Mouse (Mus musculus) forebrain, embryonic 15.5 days (tissue): ENCODE measurements at regions not wholly inside any gene's neighbourhood (a gene's known extent, or its start where the extent isn't known, plus 50 kb on each side); places are given as distances from the start of the nearest gene placed in this dataset.
A peak's percentile ranks its signal among the peaks of the same experiment; 100 is the strongest.

Experiments used
- ATAC-seq: fragments of 200-750 bp; cut with Nextera tagmentation; replicated peaks from 2 replicates; pipeline ENCODE4 v1.8.0; 2017; ENCODE audit warnings: mild to moderate bottlenecking, moderate TSS enrichment, moderate library complexity
- H3K27ac ChIP-seq: fragments of 300-500 bp; sonication (generic); replicated peaks from 2 replicates; pipeline ENCODE4 v1.5.1; 2015; ENCODE audit warnings: mild to moderate bottlenecking, inconsistent platforms
- H3K27me3 ChIP-seq: fragments of 300-500 bp; sonication (generic); 2 replicates; pipeline ENCODE4 v1.6.1; 2015; ENCODE audit warnings: inconsistent platforms
- H3K36me3 ChIP-seq: fragments of 300-500 bp; sonication (generic); 2 replicates; pipeline ENCODE4 v1.6.1; 2015; ENCODE audit warnings: mild to moderate bottlenecking, inconsistent platforms
- H3K4me1 ChIP-seq: fragments of 300-500 bp; sonication (generic); 2 replicates; pipeline ENCODE4 v1.6.1; 2015; ENCODE audit warnings: inconsistent platforms
- H3K4me2 ChIP-seq: fragments of 300-500 bp; sonication (generic); replicated peaks from 2 replicates; pipeline ENCODE4 v1.6.1; 2015; ENCODE audit warnings: mild to moderate bottlenecking, inconsistent platforms
- H3K4me3 ChIP-seq: fragments of 300-500 bp; sonication (generic); 2 replicates; pipeline ENCODE4 v1.5.1; 2015; ENCODE audit warnings: mild to moderate bottlenecking, inconsistent platforms
- H3K9ac ChIP-seq: fragments of 300-500 bp; sonication (generic); replicated peaks from 2 replicates; pipeline ENCODE4 v1.6.1; 2015; ENCODE audit warnings: mild to moderate bottlenecking, inconsistent platforms
- H3K9me3 ChIP-seq: fragments of 300-500 bp; sonication (generic); 2 replicates; pipeline ENCODE4 v1.6.1; 2016; ENCODE audit warnings: inconsistent platforms
- WGBS: fragments of 180-500 bp; shearing (Covaris S2); methylation state at CpG from one replicate; pipeline ENCODE4 v1.1.7; 2015; ENCODE audit warnings: mixed read lengths; 5-methylcytosine and 5-hydroxymethylcytosine counted together

DNA sequence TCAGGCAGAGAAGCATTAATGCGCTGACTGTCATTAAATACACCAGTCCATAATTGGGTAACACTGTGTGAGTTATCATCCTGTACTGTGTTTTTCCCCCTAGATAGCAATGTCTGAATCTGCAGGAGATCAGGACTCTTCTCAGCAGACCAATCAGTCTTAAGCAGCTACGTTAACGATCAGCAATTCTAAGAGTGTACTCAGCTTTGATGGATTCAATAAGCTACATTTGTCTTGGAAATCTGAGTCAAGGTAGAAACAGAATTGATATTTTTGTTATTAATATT is 442.8 kb upstream of the Nr2f1 start:
- H3K36me3 ChIP-seq: no peaks in the 10 kb centered on the region
- 15% methylated on average over 3 of the region's 3 CpGs for WGBS
- H3K4me1 ChIP-seq: peaks cover 13% of the 10 kb centered on the region
- ATAC-seq: peak; percentile 49
- H3K4me3 ChIP-seq: no peak overlapping the region
- H3K27ac ChIP-seq: 0 out of 2 replicates have a peak overlapping the region, but pooled peaks have one; percentile 43
- no peaks in the 10 kb centered on the region for H3K9me3 ChIP-seq
- no peak overlapping the region for H3K4me2 ChIP-seq
- H3K9ac ChIP-seq: no peak overlapping the region
- no peaks in the 10 kb centered on the region for H3K27me3 ChIP-seq

DNA sequence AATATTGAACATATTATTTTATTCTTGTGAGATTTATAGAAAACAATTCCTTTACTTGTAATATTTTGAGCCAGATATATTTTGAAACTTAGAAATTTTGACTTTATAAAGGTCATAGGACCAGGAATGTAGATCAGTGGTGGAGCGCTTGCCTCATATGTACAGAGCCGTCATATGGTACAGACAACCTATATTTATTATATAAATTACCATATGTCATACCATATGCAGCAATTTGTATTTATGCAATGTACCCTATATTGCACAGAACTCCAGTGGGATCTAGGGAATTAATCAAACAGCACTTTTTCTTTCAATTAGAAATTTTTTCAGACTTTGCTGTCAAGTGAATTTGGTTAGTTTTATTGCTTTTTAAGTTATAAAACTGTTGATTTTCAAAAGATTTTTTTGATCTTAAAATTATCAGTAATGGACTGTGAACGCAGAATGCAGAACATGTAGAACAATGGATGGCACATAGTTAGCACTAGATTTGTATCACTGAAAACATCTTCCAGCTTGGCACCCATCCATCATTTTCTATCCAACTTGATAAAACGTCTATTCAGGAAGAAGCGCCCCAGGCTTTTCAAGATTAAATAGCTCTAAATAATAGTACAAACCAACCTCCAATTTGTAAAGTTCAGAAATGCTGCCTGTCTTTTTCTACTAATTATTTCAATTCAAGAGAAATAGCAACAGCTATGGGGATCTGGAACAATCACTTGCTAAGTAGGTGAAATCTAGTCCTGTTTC is 442.3 kb upstream of the Nr2f1 start:
- no peak overlapping the region for H3K9ac ChIP-seq
- H3K4me3 ChIP-seq: no peak overlapping the region
- no peak overlapping the region for H3K4me2 ChIP-seq
- H3K4me1 ChIP-seq: peaks cover 13% of the 10 kb centered on the region
- WGBS: 31% methylated on average over 5 of the region's 5 CpGs
- H3K27ac ChIP-seq: 0 out of 2 replicates have a peak overlapping the region, but pooled peaks have one; percentile 43
- H3K36me3 ChIP-seq: no peaks in the 10 kb centered on the region
- no peaks in the 10 kb centered on the region for H3K27me3 ChIP-seq
- no peaks in the 10 kb centered on the region for H3K9me3 ChIP-seq
- ATAC-seq: peak; percentile 69

DNA sequence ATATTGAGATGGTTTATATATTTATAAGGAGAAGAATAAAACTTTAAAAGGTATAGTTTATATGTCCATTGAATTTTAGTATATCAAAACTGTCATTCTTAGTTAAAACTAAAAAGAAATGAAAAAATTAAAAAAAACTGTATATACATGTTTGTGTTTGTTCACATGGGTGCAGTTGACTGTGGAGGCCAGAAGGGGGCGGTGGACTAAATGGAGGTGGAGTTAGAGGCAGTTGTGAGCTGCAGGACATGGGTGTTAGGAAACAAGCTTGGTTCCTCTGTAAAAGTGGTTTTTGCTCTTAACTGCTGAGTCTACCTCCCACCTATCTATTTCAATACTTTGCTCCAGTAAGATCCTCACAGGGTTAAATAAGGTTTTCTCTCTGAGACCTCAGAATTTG is 440.8 kb upstream of the Nr2f1 start:
- Histone ChIP-seq H3K36me3 (no peaks in the 10 kb centered on the region), H3K9me3 (no peaks in the 10 kb centered on the region), H3K4me1 (peaks cover 13% of the 10 kb centered on the region), H3K27me3 (no peaks in the 10 kb centered on the region), H3K4me2 (no peak overlapping the region), H3K4me3 (no peak overlapping the region), H3K27ac (no peak overlapping the region), H3K9ac (no peak overlapping the region)
- ATAC-seq: no peak
- WGBS: 73% methylated on average over 1 of the region's 1 CpGs

DNA sequence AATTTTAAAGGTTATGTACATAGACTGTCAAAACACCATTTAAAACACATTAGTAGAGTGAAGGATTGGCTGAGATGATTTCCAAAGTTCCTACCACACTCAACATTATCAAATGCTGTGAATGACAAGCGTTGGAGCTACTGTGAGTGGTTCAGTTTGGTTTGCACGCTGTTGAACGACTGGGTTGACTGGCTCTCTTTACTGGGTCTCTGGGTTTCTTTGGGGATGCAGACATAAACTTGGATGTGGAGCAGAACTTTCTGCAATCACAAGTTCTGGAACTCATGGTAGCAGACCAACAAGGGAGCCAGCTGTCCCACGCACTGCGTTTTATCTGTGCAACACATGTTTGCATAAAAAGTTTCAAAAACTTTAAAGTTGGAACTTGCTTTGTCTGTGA is 438.9 kb upstream of the Nr2f1 start:
- Histone ChIP-seq H3K9ac (no peak overlapping the region), H3K27me3 (no peaks in the 10 kb centered on the region), H3K27ac (no peak overlapping the region), H3K9me3 (no peaks in the 10 kb centered on the region), H3K36me3 (no peaks in the 10 kb centered on the region), H3K4me3 (no peak overlapping the region), H3K4me1 (peaks cover 13% of the 10 kb centered on the region), H3K4me2 (no peak overlapping the region)
- ATAC-seq: no peak
- 85% methylated on average over 5 of the region's 5 CpGs for WGBS

DNA sequence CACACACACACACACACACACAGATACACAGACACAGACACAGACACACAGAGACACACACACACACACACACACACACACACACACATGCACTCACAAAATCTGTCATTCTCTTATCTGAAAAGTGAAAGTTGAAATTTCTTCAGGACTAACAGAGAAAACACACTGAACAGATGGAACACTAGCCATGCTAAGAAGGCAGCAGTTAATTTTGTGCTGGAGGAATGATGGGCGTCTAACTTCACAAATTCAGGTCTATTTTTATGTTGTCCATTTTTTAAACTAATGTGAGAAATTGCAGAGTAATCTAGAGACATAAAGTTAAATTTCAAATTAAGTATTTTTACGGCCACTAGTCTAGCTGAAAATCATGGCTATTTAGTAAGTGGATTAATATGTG is 432.1 kb upstream of the Nr2f1 start:
- Histone ChIP-seq H3K4me2 (no peak overlapping the region), H3K36me3 (no peaks in the 10 kb centered on the region), H3K27me3 (no peaks in the 10 kb centered on the region), H3K9ac (no peak overlapping the region), H3K27ac (no peak overlapping the region), H3K9me3 (no peaks in the 10 kb centered on the region), H3K4me3 (no peak overlapping the region), H3K4me1 (peaks cover 8% of the 10 kb centered on the region; the same call in 1 of the 2 replicates)
- ATAC-seq: no peak
- WGBS: 93% methylated on average over 2 of the region's 2 CpGs

DNA sequence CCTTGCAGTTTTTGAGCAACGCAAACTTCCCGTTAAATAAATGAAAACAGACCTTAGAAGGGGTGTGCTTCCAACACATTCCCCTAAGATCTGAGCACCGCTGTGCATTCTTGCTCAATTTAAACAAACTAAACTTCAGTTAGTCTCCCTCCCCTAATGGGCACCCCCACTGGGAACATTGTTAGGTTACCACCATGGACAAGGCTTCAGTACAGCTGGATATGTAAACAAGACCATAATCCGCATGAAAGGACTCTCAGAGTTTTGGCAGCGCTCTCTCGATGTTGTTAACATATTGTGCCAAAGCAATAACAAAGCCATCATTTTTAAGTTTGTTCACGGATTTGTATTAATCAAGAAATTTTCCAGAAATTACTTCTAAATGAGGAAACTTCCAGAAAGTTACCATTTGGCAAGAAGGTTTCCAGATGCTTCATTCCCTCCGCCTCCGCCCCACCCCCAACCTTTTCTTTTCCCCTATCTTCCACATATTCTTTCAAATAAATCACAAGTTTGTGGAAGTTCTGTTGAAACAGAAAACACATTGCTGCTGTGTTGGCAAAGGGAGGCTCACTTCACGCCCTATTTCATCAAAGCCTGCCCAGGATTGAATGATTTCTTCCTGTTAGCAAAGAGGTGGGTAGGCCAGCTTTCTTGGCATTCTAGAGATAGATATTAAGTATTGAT is 429.6 kb upstream of the Nr2f1 start:
- no peaks in the 10 kb centered on the region for H3K9me3 ChIP-seq
- H3K27me3 ChIP-seq: no peaks in the 10 kb centered on the region
- no peak overlapping the region for H3K4me2 ChIP-seq
- ATAC-seq: peak; percentile 61
- WGBS: 11% methylated on average over 10 of the region's 10 CpGs
- no peak overlapping the region for H3K9ac ChIP-seq
- H3K4me1 ChIP-seq: peaks cover 8% of the 10 kb centered on the region; the same call in 1 of the 2 replicates
- H3K36me3 ChIP-seq: no peaks in the 10 kb centered on the region
- no peak overlapping the region for H3K4me3 ChIP-seq
- H3K27ac ChIP-seq: no peak overlapping the region

DNA sequence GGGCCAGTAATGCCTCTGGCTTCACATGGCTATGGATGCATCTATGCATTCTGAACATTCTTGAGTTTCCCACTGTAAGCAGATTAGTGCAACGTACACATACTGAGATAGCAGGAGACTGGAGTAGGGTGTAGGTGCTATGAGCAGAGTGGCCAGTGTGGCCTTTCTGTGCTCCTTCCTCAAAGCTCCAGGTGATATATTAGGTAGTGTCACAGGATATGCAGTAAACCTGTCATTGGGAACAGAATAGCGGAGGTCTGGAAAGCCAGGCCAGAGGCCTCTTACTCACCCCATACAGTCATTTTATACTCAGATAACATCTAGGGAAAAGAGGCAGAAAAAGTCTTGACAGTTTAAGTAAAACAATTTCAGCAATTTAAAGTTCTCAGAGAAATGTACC is 424.1 kb upstream of the Nr2f1 start:
- H3K9me3 ChIP-seq: no peaks in the 10 kb centered on the region
- H3K9ac ChIP-seq: no peak overlapping the region
- H3K27me3 ChIP-seq: no peaks in the 10 kb centered on the region
- no peak overlapping the region for H3K4me3 ChIP-seq
- no peak overlapping the region for H3K27ac ChIP-seq
- H3K4me1 ChIP-seq: no peaks in the 10 kb centered on the region
- WGBS: 93% methylated on average over 2 of the region's 2 CpGs
- H3K36me3 ChIP-seq: no peaks in the 10 kb centered on the region
- no peak for ATAC-seq
- H3K4me2 ChIP-seq: no peak overlapping the region

DNA sequence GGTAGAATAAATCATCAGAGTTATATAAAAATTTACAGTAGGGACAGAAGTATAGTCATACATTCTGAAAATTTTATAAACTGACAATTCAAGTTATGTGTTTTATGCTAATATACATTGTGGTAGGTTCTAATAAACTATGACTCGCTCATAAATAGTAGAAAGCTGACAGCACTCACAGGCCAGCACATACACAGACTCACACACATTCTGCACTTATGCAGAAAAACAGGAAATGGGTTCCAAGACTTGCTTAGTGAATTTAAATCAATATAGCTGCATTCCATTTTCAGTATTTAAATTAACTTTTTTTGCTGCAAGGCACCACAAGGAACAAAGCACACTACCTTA is 403.3 kb upstream of the Nr2f1 start:
- Histone ChIP-seq H3K4me3 (no peak overlapping the region), H3K9ac (no peak overlapping the region), H3K9me3 (no peaks in the 10 kb centered on the region), H3K4me2 (no peak overlapping the region), H3K27me3 (no peaks in the 10 kb centered on the region), H3K4me1 (peaks cover 17% of the 10 kb centered on the region), H3K27ac (peak overlapping the region; percentile 66), H3K36me3 (no peaks in the 10 kb centered on the region)
- WGBS: 68% methylated on average over 1 of the region's 1 CpGs
- peak; percentile 39; the same call in 1 of the 2 replicates for ATAC-seq

DNA sequence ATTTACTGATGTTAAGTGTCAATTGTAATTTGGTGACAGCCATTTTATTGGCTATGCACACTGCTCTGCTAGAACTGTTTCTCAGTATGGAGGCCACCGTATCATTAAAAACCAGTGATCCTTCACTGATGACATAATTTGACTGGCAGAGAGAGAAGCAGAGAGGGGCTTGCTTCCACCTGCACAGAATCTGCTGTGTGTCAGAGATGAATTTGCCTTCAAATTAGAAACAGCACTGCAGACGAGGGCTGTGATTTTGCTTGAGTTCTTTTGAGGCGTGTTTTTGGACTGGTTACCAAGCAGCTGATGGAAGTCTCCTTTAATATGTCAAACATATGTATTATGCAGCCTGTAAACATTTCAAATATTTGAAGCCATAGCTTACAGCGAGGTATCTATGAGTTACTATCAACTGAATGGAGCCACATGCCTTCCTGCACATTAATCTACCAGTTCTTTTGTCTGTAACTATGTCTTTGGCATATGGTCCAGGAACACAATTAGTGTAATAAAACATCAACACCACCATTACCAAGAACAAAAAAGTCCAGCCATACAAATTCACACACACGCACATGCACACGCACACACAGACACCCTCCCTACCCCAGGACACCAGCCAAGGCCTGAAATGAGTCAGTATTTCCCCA is 402.8 kb upstream of the Nr2f1 start:
- H3K4me2 ChIP-seq: no peak overlapping the region
- 38% methylated on average over 6 of the region's 6 CpGs for WGBS
- H3K4me3 ChIP-seq: no peak overlapping the region
- H3K27ac ChIP-seq: peak overlapping the region; percentile 66
- peaks cover 17% of the 10 kb centered on the region for H3K4me1 ChIP-seq
- no peaks in the 10 kb centered on the region for H3K27me3 ChIP-seq
- no peaks in the 10 kb centered on the region for H3K9me3 ChIP-seq
- no peak overlapping the region for H3K9ac ChIP-seq
- ATAC-seq: peak; percentile 93
- H3K36me3 ChIP-seq: no peaks in the 10 kb centered on the region

DNA sequence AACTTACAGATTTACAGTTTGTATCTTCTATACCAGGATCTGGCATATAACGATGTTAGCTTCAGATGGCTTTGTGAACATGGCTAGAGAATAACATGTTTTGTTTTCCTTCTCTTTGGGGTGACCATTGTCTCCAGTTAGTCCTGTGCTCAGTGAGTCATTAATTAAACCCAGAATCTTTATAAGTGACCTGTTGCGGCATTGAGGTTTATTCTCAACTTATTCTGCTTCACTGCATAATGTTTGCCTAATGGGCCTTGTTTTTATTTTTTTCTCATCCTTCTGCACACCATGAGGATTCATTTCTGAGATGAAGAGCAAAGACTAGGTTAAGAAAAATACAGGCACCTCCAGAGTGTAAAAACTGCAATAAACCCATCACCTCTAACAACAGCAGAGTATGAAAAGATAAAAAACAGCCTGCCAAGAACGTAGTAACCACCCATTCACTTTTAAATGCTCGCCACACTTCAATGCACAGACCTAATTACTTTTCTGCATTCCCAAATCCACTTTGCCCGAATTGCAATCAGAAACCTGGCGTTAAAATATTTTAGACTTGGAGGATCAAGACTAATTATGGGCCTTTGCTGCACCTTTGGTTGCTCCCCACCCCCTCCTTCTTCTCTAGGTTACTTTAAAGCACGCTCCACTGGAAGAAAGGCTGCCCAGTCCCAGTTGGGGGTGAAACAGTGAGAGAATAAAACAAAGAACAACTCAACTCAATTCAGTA is 381.5 kb upstream of the Nr2f1 start:
- no peak overlapping the region for H3K4me2 ChIP-seq
- 5% methylated on average over 7 of the region's 7 CpGs for WGBS
- ATAC-seq: peak; percentile 90
- H3K4me1 ChIP-seq: peaks cover 30% of the 10 kb centered on the region
- no peak overlapping the region for H3K4me3 ChIP-seq
- no peaks in the 10 kb centered on the region for H3K36me3 ChIP-seq
- H3K27ac ChIP-seq: peak overlapping the region; percentile 62; the same call in 1 of the 2 replicates
- H3K27me3 ChIP-seq: no peaks in the 10 kb centered on the region
- H3K9me3 ChIP-seq: no peaks in the 10 kb centered on the region
- no peak overlapping the region for H3K9ac ChIP-seq

DNA sequence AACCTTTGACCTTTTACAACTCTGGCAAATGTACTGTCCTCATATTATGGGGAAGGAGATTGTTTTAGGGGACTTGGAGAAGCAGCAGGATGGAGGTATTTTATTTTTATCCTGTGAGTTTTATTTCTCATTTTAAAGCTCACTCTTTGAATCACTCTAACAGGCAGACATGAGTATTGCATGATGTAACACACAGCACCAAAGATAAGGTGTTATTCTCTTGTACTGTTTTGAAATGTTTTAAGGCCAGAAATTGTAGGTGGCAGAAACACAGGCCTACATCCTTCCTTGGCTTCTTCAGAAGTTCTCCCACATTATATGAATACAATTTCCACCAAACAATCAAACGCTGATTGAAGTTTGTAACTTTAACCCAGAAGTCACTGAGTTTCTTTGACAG is 377.9 kb upstream of the Nr2f1 start:
- peak overlapping the region; percentile 47; the same call in 1 of the 2 replicates for H3K27ac ChIP-seq
- H3K27me3 ChIP-seq: no peaks in the 10 kb centered on the region
- H3K4me3 ChIP-seq: no peak overlapping the region
- H3K4me2 ChIP-seq: no peak overlapping the region
- no peak overlapping the region for H3K9ac ChIP-seq
- no peaks in the 10 kb centered on the region for H3K36me3 ChIP-seq
- no peaks in the 10 kb centered on the region for H3K9me3 ChIP-seq
- H3K4me1 ChIP-seq: peaks cover 24% of the 10 kb centered on the region
- no peak for ATAC-seq
- WGBS: 84% methylated on average over 1 of the region's 1 CpGs
